Mouse (Mus musculus) bone marrow, adult 2 months (tissue): ENCODE results near the gene Prkab2.

Source experiments
- CTCF ChIP-seq: fragments of 200-500 bp; IDR thresholded peaks from 2 replicates; pipeline ENCODE4 v1.5.1; 2011; ENCODE audit warnings: low read length, control low read depth; ENCODE audit not compliant: control insufficient read depth, insufficient read depth
- POLR2A ChIP-seq: fragments of 200-500 bp; IDR thresholded peaks from 2 replicates; pipeline ENCODE4 v1.6.1; 2011; ENCODE audit warnings: low read depth, mild to moderate bottlenecking, control low read depth, low read length, borderline replicate concordance; ENCODE audit not compliant: control insufficient read depth

DNA sequence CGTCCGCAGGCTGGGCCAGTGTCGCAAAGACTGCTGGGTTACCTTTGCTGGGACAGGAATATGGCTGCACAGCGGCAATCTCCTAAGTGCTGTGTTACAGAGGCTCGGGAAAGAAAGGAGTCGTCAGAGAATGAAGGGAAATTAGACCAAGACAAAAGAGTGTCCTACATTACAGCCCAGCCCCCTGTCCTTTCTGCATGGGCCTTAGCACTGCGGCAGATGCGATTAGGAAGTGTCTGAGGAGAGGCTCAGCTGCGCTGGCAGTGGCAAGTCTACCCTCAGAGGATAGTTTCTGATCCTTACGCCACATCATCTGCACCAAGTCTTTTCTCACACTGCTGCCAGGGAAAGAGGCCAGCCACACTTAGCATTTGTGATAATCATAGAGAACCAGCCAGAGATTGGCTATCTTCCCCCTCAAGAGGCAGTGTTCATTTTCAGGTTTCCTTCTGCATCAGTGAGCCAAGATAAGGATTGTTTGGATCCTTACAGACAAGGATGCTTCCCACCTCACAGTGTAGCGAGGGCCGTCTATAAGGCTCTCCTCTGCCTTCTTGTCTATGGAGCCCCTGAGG, 33.5 kb downstream of the Prkab2 start:
- TF ChIP-seq CTCF (no peak), POLR2A (no peak)
